Mouse (Mus musculus) MN1 (cell line): ENCODE measurements at regions not wholly inside any gene's neighbourhood (a gene's known extent, or its start where the extent isn't known, plus 50 kb on each side); places are given as distances from the start of the nearest gene placed in this dataset.

Experiments
- DNase-seq: peaks from one replicate; pipeline ENCODE4 v3.0.0-alpha.2; 2016; ENCODE audit warnings: low spot score

DNA sequence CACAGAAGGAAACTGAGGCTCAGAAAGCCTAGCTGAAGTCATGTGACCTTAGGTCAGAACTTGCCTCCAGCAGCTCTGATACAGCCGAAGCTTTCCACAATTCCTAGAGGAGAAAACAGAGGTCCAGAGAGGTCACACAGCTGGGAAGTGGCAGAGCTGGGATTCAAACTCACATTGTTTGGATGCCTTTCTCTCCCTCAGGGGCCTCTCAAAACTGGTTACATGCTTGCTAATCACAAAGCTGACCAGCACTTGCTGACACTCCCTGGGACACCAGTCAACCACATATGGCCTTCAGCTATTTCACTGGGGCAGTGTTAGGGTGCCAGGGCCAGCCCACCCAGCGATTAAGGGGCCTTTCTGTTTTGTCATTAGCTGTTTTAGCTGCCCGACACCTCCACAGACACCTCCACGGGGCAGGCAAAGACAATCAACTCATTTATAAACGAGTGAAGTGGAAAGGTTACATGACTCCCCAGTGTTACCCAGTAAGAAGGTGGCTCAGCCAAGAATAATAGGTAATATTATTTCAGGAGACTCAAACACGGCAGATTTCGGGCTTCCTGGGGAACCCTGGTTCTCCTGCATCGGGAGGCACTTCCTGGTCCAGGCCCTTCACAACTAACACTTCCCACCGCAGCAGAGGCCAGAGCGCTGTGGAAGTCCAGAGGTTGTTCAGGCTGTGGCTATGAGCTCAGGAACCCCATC lies 71.4 kb downstream of the 2410131K14Rik start:
- no peak for DNase-seq

- no peak for DNase-seq
These were observed 73.0 kb downstream of the 2410131K14Rik start for GRCm38 (mm10) chr5:118318073-118318472.

- DNase-seq = no peak
These were observed 73.9 kb downstream of the 2410131K14Rik start for GRCm38 (mm10) chr5:118318883-118319282.

DNA sequence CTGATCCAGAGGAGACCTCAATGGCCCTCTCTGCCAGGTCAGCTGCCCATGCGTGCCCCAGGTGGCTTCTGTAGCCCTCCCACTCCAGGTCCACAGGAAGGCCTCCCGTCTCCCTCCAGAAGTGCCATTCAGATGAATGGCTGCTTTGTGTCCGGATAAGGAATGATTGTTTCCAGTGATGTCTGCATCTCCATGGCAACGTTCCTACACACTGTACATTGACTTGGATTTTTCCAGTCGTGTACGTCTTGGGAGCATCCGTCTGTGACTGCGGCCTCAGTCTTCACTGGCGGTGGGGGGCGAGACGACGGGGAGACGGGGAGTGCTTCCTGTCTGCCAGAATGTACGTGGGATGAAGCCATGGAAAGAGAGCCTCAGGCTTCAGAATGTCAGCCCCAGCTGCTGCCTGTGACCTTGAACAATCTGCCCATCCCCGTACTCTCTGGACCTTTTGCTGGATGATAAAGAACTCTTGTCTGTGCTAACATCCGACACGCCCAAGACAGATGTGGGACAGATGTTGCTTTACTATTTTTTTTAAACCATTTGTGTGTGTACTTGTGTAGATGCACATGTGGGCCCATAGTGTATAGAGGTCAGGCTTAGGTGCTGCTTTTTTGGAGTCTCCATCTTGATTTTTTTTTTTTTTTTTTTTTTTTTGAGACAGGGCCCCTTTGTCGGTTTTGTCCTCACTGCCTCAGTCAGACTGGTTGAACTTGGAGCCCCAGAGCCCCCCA lies 76.9 kb downstream of the 2410131K14Rik start:
- peak; percentile 38 for DNase-seq

DNA sequence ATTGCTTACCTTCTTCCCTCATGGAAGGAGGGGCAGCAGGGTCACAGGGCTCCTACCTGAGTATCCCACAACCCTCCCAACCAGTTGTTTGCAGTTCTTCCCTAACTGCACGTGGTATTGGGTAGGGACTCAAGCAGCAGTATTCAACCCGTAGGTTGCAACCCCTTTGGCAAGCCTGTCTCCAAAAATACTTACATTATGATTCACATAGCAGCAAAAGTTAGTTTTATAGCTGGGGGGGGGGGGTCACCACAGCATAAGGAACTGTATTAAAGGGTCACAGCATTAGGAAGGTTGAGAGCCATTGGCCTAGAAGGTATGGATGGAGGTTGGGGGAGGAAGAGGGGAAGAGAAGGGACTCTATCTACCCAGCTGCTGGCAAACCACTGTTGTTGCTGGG lies 78.1 kb downstream of the 2410131K14Rik start:
- DNase-seq = no peak

GRCm38 (mm10) chr5:118326837-118327541 lies 82.0 kb downstream of the 2410131K14Rik start:
- no peak for DNase-seq

DNA sequence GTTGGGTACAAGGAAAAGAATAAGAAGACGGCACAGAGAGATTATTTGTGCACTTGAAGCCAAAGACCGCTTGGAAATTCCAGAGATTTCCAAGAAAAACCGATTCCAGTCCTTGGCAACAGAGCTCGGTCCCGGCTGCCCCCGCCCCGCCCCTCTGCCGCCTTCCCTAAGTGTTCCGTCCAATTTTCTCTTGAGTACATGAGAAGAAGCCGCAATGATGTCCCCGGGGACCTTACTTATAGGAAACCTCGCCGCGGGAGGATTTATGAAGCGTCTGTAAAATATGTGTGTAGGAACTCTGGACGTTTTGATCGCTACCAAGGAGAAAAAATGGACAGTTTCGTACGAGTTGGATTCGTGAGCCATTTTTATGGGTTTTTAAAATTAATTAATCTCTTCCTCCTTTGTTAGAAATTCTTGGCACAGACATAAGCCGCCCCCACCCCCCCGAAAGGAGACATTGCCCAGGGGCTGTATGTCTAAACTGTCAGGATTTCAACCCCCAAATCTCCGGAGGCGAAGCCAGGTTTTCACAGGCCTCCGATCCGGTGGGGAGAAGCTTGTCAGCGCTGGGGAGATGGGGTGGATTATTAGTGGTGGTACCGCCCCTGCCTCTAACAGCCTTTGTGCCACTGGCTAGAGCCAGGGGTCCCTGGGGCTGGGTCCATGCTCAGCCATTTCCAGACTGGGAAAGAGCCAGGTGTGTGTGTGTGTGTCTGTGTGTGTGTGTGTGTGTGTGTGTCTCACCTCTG lies 83.1 kb downstream of the 2410131K14Rik start:
- peak; percentile 31 for DNase-seq

DNA sequence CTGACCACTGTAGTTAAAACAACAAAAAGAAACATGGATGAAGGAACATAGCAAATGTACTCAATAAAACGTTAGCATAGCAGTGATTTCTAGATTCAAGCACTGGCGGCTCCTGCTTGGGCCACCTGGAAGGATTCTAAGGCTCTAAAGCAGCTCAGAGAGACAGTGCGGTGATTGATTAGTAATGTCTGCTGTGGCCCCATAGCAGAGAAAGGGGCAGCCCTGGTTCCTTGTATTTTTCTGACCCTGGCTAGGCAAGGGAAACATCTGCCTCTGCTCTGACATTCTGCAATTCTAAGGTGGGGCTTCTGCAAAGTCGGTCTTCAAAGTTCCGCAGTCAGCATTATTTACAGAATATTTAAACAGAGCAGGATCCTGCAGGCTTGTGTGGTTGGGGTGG lies 84.1 kb downstream of the 2410131K14Rik start:
- DNase-seq = no peak

DNA sequence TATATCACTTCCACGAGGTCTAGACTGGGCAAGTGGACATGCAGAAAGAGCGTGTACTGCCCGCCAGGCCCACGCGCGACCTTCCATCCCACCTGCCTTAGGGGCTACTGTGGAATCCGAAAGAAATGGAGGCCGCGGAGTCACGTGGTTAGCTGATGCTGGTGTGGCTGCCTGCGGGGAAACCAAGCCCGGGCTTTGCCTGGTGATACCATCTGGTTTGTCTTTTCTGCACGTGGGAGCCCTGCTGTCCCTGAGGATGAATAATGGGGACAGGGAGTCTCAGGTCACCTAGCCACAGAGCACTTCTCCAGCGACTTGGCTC lies 86.2 kb downstream of the 2410131K14Rik start:
- DNase-seq = no peak

GRCm38 (mm10) chr5:118331608-118332394 lies 86.8 kb downstream of the 2410131K14Rik start:
- DNase-seq = no peak

- no peak for DNase-seq
These were observed 89.0 kb downstream of the 2410131K14Rik start for GRCm38 (mm10) chr5:118334054-118334453.

DNA sequence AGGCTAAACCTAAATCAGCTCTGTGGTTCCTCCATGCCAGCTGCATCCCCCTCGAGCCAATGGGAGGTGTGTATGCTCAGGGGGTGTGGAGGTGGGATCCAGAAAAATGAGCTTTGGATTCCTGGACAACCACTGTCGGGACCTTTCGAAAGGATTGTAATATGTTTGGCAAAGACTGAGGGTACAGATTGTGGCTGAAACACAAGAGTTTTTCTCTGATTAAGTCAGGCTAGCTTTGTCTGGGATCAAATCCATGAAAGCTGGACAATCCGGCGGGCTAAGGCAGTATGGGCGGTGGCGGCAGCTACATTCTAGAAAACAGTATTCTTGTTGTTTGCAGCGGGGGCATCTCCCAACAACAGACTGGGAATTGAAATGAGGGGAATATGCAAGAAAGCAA lies 93.2 kb downstream of the 2410131K14Rik start:
- no peak for DNase-seq

DNA sequence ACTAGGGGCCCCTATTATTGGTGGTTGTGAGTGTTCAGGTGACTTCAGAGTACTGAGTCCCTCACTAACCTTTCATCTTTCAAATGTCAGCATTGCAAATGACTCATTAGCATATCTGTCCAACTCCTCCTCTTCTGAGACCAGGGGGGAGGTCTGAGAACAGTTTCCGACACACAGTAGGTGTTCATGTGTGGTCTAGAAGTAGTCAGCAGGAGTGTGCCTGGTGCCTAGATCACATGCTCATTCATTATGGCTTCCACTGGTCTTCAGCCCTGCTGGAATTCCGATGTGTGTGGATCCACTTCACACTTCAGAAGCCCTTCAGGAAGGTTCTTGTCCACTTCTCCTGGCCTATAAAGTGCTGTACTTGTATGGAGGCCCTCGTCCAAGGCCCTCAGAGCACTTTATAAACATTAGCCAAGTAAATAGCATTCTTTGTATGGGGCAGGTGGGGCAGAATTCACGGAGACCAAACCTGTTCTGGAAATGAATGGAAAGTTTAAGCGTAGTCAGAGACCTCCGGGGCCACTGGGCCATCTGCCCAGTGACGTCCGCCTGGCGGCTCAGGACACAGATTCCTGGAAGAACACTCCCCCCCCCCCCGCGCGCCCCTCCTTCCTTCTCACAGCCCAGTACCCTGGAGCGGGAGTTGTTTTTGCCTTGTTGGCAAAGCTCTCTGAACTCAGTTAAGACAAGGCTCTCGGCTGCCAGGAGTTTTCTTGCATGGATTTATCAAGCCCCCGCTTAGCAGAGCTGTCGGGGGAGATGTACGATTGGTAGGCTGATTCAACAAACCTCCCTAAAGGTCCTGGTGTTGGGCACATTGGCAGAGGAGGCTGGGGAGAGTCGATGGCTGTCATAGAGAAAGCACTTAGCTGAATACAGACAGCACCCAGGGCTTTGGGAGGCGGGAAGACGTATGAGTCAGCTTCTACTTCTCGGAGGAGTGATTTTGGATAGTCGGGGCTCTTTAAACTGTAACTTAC lies 94.9 kb downstream of the 2410131K14Rik start:
- DNase-seq = no peak

DNA sequence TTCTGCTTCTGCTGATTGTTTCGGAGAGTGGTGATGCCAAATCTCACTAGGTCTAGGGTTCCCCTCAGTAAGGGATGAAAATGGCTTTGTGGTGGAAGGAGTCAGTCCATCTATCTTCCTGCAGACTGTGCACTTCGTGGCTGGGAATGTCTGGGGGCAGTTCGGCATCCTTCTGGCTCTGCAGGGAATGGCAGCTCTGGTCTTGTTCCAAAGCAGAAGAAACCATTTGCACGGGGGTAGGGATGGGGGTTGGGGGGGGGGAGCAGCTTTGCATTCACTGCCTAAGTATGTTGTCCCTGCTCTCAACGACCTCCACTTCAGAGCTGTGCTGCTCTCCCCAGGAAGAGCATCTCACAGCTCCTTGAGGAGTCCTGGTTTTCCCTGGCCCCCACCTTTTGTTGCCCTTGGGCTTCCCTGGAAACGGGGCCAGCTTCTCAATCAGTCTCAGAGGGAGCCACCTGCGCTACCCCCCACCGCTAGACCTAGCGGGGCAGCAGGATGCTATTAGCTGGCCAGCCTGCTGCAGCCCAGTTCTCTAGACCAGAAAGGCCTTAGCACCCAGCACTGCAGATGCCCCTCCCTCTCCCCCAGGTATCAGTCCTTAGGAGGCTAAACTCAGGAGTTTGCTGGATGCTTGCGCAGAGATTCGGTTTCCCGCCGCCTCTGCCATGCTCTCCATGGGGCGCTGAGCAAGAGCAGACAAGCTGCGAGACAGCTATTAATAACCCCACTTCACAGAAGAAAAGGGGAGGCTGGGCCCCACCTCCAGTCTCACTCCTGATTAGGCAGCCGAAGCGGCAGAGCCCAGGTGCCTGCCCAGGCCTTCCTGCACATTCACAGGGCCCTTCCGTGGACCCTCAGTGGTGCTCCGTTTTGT lies 98.7 kb downstream of the 2410131K14Rik start:
- no peak for DNase-seq

DNA sequence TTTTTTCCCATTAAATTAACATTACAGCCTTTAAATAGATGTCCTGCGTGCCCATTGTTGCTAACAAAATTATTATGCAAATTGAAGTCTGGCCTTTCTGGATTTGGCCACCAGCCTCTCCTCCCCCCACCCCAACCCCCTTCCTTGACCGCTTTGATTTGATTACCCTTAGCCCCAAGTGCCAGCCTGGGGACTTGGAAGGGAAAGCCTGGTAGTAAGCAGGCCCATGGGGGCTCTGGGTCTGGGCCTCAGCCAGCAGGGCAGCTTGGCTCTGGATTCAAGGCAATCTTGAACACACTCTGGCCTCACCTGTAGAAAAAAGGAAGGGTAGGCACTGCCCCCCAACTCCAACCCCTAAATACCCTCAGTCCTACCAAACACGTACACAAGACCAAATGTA lies 100.2 kb downstream of the 2410131K14Rik start:
- no peak for DNase-seq

DNA sequence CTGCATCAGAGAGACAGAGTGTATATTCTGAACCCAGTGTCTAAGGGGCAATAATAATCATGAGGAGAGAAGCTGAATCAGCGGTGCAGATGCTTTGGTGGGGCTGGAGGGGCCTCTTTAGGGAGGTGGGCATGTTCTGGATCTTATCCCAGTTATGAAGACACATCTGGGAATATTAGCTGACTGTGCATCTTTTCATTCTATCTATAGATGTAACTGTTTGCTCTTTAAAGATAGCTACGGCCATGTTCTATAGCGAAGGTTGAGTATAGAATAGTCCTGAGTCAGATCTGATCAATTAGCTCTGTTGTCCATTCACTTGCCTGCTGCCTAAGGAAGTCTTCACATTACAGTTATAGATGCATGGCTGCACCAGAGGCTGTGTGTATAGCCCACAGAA lies 104.0 kb downstream of the 2410131K14Rik start:
- DNase-seq = no peak

DNA sequence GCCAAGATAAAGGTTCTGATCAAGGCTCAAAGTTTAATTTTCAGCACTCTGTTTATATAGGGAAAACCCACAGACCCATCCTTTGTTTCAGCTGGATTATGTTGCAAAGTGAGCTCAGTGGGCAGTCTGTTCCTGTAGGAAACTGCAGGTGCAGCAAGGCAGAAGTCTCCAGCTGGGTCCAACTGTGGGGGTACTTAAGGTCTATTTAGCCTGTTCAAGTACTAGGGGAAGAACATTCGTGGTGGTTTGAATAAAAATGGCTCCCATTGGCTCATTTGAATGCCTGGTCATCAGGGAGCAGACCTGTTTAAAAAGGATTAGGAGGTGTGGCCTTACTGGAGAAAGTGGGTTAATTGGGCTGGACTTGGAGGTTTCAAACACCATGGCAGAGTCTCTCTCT lies 106.3 kb downstream of the 2410131K14Rik start:
- DNase-seq = no peak

- no peak for DNase-seq
These were observed 107.1 kb downstream of the 2410131K14Rik start for GRCm38 (mm10) chr5:118352142-118352541.

- DNase-seq = no peak
These were observed 108.0 kb downstream of the 2410131K14Rik start for GRCm38 (mm10) chr5:118353061-118353460.
